Mouse (Mus musculus) adrenal gland, postnatal 14 days (tissue): ENCODE measurements around the gene Slc4a7. TPM values are rescaled to one million over a fixed set of nuclear protein-coding genes. Genes with fewer than 3 reads are reported as not detected.
"Not testable (repeated sequence)": the region's sequence is repeated elsewhere in the genome, so short reads cannot be mapped to it uniquely, and the experiment has no call there.

Experiments
- DNase-seq: peaks from one replicate; pipeline ENCODE4 v3.0.0; 2021; ENCODE audit warnings: mixed read lengths
- total RNA-seq: library from RNA; stranded (reverse); gene quantifications from 2 replicates; pipeline ENCODE4 v1.2.3, GENCODE M21; 2021

Slc4a7 gene
- total RNA-seq, 1 experiment from 2014 or later, result 28.1 TPM

DNA sequence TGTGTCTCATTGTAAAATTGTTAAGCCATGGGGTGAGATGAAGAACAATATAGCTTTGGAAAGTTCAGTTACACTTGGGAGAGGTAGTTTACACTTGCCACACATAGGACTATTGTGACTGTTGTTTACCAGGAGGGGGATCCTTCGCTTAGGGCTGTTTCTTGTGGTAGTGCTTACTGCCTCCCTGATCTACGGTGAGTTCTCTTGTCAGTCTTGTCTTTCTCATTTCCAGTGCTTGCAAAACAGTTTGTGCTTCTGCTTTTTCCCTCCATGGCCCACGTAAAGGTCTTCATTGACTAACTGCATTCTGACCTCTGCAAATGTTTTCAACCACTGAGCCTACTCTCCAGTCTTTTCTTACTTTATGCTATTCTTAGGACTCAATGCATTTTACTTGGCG lies 98.3 kb downstream of the Slc4a7 start:
- no peak for DNase-seq

- DNase-seq, result no peak
Measured at GRCm38 (mm10) chr14:14800810-14801209, 98.7 kb downstream of the Slc4a7 start.

GRCm38 (mm10) chr14:14803115-14803514 lies 101.0 kb downstream of the Slc4a7 start, which contains the start of gene Nek10:
Nek10 (plus strand) TSS chr14:14803415.
- DNase-seq, result not testable (repeated sequence)

- peak; percentile 26 for DNase-seq
Measured at GRCm38 (mm10) chr14:14803921-14804517, 101.9 kb downstream of the Slc4a7 start.

GRCm38 (mm10) chr14:14804518-14805212 lies 102.6 kb downstream of the Slc4a7 start:
- DNase-seq, result no peak

GRCm38 (mm10) chr14:14832520-14833240 lies 130.6 kb downstream of the Slc4a7 start:
- peak; percentile 91 for DNase-seq

DNA sequence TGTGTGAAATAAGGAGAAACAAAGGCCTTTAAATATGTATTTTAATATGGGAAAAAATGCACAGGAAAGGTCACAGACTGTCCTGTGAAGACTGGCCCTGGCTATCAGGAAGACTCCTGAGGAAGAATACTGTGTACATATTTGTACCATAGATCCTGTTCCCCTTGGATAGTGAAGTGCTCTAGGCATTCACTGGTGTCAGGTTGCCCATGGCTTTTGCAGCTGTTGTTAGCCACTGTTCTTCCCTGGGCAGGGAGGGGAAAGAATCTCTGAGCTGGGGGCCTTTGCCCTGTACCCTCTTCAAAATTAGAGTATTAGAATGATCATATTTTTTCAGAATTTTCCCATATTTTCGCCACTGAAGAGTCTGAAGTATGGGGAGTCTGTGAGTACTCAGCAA lies 131.4 kb downstream of the Slc4a7 start:
- DNase-seq, result no peak

DNA sequence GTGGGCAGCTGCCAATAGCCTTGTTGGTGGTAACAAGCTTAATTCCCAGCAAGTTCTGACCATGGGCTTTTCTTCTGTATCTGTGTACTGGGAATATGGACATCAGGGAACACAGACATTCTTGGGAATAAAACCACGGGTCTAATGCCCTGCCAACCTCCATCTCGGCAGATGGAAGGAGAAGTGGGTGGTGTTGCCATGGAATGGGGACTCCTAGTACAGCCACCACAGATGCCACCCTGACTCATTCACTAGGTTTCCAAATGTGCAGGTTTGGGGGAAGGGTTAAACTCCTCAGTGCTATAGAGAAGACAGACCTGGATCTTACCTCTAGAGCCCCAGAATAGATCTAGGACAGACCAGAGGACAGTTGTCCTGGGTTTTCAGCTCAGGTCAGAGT lies 132.2 kb downstream of the Slc4a7 start:
- no peak for DNase-seq

DNA sequence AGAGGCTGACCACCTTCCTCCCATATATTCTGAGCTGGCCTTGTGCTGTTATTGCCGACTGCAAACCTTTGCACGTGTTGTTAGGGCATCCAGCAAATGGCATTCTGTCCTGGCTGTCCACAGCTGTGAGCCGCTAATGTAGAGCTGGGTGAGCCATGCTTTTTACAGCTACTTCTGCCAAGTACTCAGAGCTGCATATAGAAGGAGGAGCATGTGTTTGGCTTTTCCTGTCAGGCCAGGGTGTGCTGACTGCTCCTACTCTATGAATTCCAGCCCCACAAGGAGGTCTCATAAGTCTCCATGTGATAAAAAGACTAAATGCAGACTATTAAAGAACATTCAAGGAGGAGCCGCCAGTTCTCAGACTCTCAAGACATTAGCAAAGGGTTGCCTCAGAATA lies 135.5 kb downstream of the Slc4a7 start:
- DNase-seq, result no peak

GRCm38 (mm10) chr14:14838109-14838508 lies 136.0 kb downstream of the Slc4a7 start:
- DNase-seq, result peak; percentile 56

DNA sequence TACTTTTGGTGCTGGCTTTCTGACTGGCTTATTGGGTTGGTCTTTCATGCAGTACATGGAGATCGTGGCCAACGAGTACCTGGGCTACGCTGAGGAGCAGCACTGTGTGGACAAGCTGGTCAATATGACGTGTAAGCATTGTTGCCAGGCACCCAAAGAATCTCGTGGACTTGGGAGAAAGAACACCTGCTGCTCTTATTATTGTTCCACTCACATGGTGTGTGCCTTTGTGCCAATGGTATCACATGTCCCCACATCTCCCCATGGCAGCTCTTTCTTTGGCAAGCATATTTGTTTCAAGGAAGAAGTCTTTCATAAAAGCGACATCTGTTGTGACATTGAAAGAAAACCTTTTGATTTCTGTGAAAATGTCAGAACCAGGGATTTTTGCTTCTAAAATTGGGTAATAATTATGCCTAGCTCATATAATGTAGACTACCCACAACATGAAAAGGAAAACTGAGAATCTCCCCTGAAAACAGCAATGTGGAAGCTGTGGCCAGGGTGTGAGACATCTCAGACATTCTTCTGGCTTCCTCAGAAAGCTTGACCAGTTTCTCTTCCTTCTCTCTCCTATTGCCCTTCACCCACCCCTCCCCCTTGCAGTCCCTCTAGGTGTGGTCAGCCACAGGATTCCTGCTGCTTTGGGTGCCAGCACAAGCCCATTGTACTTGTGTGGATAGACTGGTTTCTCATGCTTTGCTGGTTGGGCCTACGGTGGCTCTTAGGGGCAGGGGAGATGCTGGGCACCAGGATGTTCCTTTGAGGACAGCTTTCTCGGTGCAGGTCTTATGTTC lies 140.9 kb downstream of the Slc4a7 start:
- DNase-seq, result peak; percentile 14

Other genes with a start within 250 kb of the Slc4a7 start
- gene Nek10, start 101.1 kb downstream of the Slc4a7 start, total RNA-seq, result 0.08 and 0.11 TPM in 2 replicates